1 mouse cellular context compared by ENCODE assay signal in genomic region chr8:19697497-19698077, GRCm38 (mm10). TPM values are rescaled to one million over a fixed set of nuclear protein-coding genes. Genes with fewer than 3 reads are reported as not detected.
"Had no signal": no experiment of that assay in that cellular context is flagged by ENCODE, and none has a peak within 500 bp of the region (broad histone marks: within the 10 kb centered on the region; RNA-seq: fewer than 3 reads in every experiment).

No protein-coding gene starts in this region.

RNA-seq across cellular contexts. Expression of gene 4930467E23Rik, which starts 31.8 kb away (rescaled TPM):
- total RNA-seq: left cerebral cortex, postnatal 4 days had no signal
